Mouse (Mus musculus): Measurements from ENCODE around the gene D330020A13Rik. TPM values are rescaled to one million over a fixed set of nuclear protein-coding genes. Genes with fewer than 3 reads are reported as not detected.

The D330020A13Rik gene
- polyA plus RNA-seq, 1 experiment from 2014 or later, result not detected

DNA sequence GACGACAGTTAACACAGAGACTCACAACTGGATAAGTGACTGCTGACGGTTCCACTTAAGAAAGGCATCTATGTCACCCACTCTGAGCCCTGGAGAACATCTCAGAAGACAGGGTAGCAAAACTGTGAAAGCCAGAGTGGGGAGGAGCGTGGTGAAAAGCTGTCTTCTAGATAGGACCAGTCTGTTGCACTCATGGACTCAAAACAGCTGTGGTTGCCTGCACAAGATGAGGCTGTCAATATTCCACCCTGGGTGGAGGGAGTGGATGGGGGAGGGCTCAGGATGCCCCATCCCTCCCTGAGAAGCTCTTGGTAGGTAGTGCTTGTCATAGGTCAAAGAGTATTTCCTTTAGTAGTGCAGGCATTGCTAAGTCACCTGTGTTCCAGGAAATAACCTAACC lies 15.6 kb downstream of the D330020A13Rik start:
- 53% methylated on average over 3 of the region's 3 CpGs for WGBS
- Histone ChIP-seq H3K4me3 (replicated peaks; ENCODE audit: low read length) (no peak overlapping the region), H3K4me1 (replicated peaks; ENCODE audit: control insufficient read depth, insufficient read depth, low read length) (no peaks in the 10 kb centered on the region), H3K27me3 (ENCODE audit: control insufficient read depth, insufficient read depth, low read length) (no peaks in the 10 kb centered on the region), H3K36me3 (replicated peaks; ENCODE audit: control insufficient read depth, insufficient read depth) (no peaks in the 10 kb centered on the region), H3K4me2 (replicated peaks) (no peak overlapping the region), H3K9ac (no peak overlapping the region), H3K9me3 (ENCODE audit: control insufficient read depth, low read length) (no peaks in the 10 kb centered on the region), H3K27ac (no peak overlapping the region)
- DNase-seq (ENCODE audit: low spot score), result no peak
- ATAC-seq (ENCODE audit: low FRiP score), result no peak

DNA sequence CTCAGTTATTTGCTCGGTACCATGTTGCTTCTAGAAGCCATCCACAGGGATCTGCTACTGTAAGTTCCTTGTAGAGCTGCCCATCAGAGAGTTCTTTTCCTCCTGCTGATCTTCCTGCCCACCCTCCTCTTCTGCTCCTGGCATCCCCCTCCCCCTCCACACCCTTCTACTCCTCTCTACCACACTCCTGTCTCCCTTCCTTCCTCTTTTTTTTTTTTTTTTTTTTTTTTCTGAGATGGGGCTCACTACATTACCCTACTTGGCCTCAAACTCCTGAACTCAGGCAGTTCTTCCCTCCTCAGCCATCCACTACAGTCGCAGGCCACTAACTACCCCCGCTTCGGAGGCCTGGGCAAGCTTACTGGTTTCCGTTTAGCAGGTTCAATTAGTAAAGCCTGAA lies 18.3 kb downstream of the D330020A13Rik start:
- 85% methylated on average over 5 of the region's 5 CpGs for WGBS
- no peak for DNase-seq (ENCODE audit: low spot score)
- no peaks in the 10 kb centered on the region for H3K27me3 ChIP-seq (ENCODE audit: control insufficient read depth, insufficient read depth, low read length)
- no peaks in the 10 kb centered on the region for H3K36me3 ChIP-seq (replicated peaks; ENCODE audit: control insufficient read depth, insufficient read depth)
- no peak overlapping the region for H3K9ac ChIP-seq
- no peak for ATAC-seq (ENCODE audit: low FRiP score)
- no peak overlapping the region for H3K27ac ChIP-seq
- H3K4me2 ChIP-seq (replicated peaks), result no peak overlapping the region
- no peaks in the 10 kb centered on the region for H3K4me1 ChIP-seq (replicated peaks; ENCODE audit: control insufficient read depth, insufficient read depth, low read length)
- H3K4me3 ChIP-seq (replicated peaks; ENCODE audit: low read length), result no peak overlapping the region
- no peaks in the 10 kb centered on the region for H3K9me3 ChIP-seq (ENCODE audit: control insufficient read depth, low read length)

DNA sequence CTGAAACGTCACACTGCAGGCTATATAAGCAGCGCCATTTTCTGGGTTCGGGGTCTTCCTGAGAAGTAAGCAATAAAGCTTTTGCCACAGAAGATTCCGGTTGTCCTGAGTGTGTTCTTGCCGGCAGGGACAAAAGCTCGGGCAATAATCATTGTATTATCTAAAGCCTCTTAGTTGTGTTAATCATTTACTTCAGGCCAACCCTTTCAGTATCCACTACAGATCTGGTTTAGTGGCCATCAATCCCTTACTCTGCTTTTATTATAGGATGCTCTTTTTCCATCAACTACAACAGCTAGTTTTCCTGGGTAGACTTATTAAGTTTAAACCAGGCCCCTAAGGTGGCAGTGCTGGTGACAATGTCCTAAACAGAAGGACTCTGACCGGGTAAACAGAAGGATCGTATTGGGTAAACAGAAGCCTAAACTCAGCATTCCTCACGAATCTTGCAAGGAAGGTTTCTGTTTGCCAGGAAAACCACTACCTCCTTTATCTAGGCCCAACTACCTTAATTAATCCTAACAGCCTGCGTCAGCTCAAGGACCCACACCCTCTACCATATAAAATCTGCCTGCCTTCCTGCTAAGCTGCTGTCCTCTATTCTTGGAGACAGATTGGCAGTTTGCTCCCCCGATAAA lies 24.3 kb downstream of the D330020A13Rik start:
- no peaks in the 10 kb centered on the region for H3K4me1 ChIP-seq (replicated peaks; ENCODE audit: control insufficient read depth, insufficient read depth, low read length)
- no peak overlapping the region for H3K4me3 ChIP-seq (replicated peaks; ENCODE audit: low read length)
- H3K36me3 ChIP-seq (replicated peaks; ENCODE audit: control insufficient read depth, insufficient read depth), result no peaks in the 10 kb centered on the region
- H3K9me3 ChIP-seq (ENCODE audit: control insufficient read depth, low read length), result no peaks in the 10 kb centered on the region
- H3K27me3 ChIP-seq (ENCODE audit: control insufficient read depth, insufficient read depth, low read length), result no peaks in the 10 kb centered on the region
- no peak overlapping the region for H3K4me2 ChIP-seq (replicated peaks)
- no peak for DNase-seq (ENCODE audit: low spot score)
- no peak overlapping the region for H3K27ac ChIP-seq
- 71% methylated on average over 11 of the region's 11 CpGs for WGBS
- ATAC-seq (ENCODE audit: low FRiP score), result no peak
- H3K9ac ChIP-seq, result no peak overlapping the region

DNA sequence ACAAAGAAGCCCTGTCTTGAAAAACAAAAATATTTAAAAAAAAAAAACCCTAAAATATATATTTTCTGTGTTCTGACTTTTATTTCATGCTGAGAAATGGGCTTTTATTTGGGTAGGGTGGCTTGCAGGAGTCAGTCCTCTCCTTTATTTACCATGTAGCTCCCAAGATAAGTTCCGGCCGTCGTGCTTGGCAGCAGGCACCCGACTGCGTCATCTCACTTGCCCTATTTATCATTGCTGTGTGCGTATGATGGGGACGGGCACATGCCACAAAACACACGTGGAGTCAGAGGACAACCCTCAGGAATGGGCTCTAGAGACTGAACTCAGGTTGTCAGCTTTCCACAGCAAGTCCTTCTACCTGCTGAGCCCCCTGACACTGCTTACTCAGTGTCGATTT lies 25.0 kb downstream of the D330020A13Rik start:
- Histone ChIP-seq H3K27ac (no peak overlapping the region), H3K4me1 (replicated peaks; ENCODE audit: control insufficient read depth, insufficient read depth, low read length) (no peaks in the 10 kb centered on the region), H3K27me3 (ENCODE audit: control insufficient read depth, insufficient read depth, low read length) (no peaks in the 10 kb centered on the region), H3K4me2 (replicated peaks) (no peak overlapping the region), H3K9ac (no peak overlapping the region), H3K9me3 (ENCODE audit: control insufficient read depth, low read length) (no peaks in the 10 kb centered on the region), H3K36me3 (replicated peaks; ENCODE audit: control insufficient read depth, insufficient read depth) (no peaks in the 10 kb centered on the region), H3K4me3 (replicated peaks; ENCODE audit: low read length) (no peak overlapping the region)
- DNase-seq (ENCODE audit: low spot score) (no peak), ATAC-seq (ENCODE audit: low FRiP score) (no peak)
- WGBS, result 91% methylated on average over 9 of the region's 9 CpGs

DNA sequence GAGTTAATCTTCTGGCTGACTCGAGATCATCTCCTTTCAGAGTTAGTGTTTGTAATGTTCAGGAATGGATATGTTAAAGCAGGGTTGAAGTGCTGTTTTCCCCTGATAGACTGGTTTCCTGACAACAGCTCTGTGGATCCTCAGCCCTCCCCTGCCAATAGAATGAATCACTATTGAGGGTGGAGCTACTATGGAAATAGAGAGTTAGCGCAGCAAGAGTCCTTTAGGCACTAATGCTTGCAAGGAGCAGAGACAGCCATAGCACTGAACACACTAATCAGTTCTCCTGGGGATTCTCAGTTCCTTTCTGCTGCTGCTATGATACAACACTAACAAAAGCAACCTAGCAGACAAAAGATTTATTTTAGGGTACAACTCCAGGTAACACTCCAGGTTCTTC lies 26.2 kb downstream of the D330020A13Rik start:
- Histone ChIP-seq H3K4me2 (replicated peaks) (no peak overlapping the region), H3K4me3 (replicated peaks; ENCODE audit: low read length) (no peak overlapping the region), H3K9me3 (ENCODE audit: control insufficient read depth, low read length) (no peaks in the 10 kb centered on the region), H3K36me3 (replicated peaks; ENCODE audit: control insufficient read depth, insufficient read depth) (peaks cover 5% of the 10 kb centered on the region; the same call in 1 of the 2 replicates), H3K4me1 (replicated peaks; ENCODE audit: control insufficient read depth, insufficient read depth, low read length) (no peaks in the 10 kb centered on the region), H3K9ac (no peak overlapping the region), H3K27ac (no peak overlapping the region), H3K27me3 (ENCODE audit: control insufficient read depth, insufficient read depth, low read length) (no peaks in the 10 kb centered on the region)
- DNase-seq (ENCODE audit: low spot score) (no peak), ATAC-seq (ENCODE audit: low FRiP score) (no peak)
- WGBS, result 59% methylated on average over 2 of the region's 2 CpGs

DNA sequence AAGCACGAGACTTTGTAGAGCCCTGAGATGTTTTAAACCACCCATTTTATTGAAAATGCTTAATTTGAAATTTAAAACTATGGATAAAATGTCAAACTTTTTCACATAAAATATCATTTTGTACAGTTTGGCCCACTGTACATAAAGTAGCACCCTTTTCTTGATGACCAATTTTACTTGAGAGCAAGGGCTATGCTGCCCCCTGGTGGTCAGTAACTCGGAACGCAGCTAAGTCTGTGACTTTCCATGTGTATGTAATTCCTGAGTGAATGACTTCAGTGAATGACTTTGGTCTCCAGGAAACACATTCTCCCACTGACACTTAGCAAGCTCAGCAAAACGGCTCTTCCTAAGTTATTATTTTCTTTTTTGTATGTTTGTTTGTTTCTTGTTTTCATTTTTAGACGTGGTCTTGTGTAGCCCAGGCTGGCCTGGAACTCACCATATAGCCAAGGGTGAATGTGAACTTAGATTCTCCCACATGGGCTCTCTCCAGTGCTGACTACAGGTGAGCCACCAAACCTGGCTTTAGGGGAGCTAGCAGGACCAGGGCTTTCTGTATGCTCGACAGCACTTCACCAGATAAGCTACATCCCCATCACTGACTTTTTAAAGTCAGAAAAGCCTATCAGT lies 30.2 kb downstream of the D330020A13Rik start:
- H3K4me3 ChIP-seq (replicated peaks; ENCODE audit: low read length), result no peak overlapping the region
- no peak overlapping the region for H3K27ac ChIP-seq
- H3K4me1 ChIP-seq (replicated peaks; ENCODE audit: control insufficient read depth, insufficient read depth, low read length), result no peaks in the 10 kb centered on the region
- no peak overlapping the region for H3K4me2 ChIP-seq (replicated peaks)
- H3K36me3 ChIP-seq (replicated peaks; ENCODE audit: control insufficient read depth, insufficient read depth), result peaks cover 19% of the 10 kb centered on the region
- DNase-seq (ENCODE audit: low spot score), result peak; percentile 85
- H3K27me3 ChIP-seq (ENCODE audit: control insufficient read depth, insufficient read depth, low read length), result no peaks in the 10 kb centered on the region
- H3K9me3 ChIP-seq (ENCODE audit: control insufficient read depth, low read length), result no peaks in the 10 kb centered on the region
- 33% methylated on average over 6 of the region's 6 CpGs for WGBS
- no peak overlapping the region for H3K9ac ChIP-seq
- ATAC-seq (ENCODE audit: low FRiP score), result no peak; the same call in 1 of the 2 replicates

DNA sequence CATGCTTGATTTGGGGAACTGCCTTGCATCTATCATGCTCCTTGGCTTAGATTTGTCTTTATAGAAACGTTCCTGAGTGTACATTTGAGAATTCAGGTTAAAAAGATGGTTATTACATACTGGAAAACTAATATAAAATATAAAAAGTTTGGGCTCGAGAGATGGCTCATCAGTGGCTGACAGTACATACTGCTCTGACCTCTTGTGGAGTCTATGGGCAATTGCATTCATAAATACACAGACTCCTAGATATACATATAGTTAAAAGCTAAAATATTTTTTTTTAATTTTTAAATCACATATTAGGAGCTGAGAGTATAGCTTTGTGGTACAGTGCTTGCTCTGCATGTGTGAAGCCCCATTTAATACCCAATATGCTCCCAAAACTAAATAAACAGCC lies 38.2 kb downstream of the D330020A13Rik start:
- Histone ChIP-seq H3K4me3 (replicated peaks; ENCODE audit: low read length) (no peak overlapping the region), H3K4me1 (replicated peaks; ENCODE audit: control insufficient read depth, insufficient read depth, low read length) (no peaks in the 10 kb centered on the region), H3K9ac (no peak overlapping the region), H3K9me3 (ENCODE audit: control insufficient read depth, low read length) (no peaks in the 10 kb centered on the region), H3K27ac (no peak overlapping the region), H3K27me3 (ENCODE audit: control insufficient read depth, insufficient read depth, low read length) (no peaks in the 10 kb centered on the region), H3K36me3 (replicated peaks; ENCODE audit: control insufficient read depth, insufficient read depth) (peaks cover 61% of the 10 kb centered on the region), H3K4me2 (replicated peaks) (no peak overlapping the region)
- WGBS, result 74% methylated on average over 2 of the region's 2 CpGs
- DNase-seq (ENCODE audit: low spot score) (no peak), ATAC-seq (ENCODE audit: low FRiP score) (no peak)

DNA sequence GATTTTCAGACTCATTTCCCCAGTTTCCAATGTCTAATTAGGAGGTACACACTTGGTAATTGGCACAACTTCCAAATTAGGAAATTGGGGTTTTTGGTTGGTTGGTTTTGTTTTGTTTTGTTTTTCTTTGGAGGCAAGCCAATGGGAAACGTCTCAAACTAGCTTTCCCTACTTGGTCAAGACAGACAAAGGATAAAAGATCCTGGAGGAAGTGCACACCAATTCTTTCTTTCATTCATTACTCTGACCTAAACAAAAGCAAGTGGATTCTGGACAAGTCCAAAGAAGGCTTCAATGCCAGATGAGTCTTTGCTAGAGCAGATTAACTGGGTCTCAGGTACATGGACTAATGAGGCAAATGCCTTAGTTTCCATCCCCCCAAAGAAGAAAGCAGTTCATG lies 49.8 kb downstream of the D330020A13Rik start:
- no peak for ATAC-seq (ENCODE audit: low FRiP score)
- no peak overlapping the region for H3K4me2 ChIP-seq (replicated peaks)
- H3K27me3 ChIP-seq (ENCODE audit: control insufficient read depth, insufficient read depth, low read length), result no peaks in the 10 kb centered on the region
- no peak overlapping the region for H3K27ac ChIP-seq
- DNase-seq (ENCODE audit: low spot score), result no peak
- H3K36me3 ChIP-seq (replicated peaks; ENCODE audit: control insufficient read depth, insufficient read depth), result peaks cover 55% of the 10 kb centered on the region
- WGBS, result 56% methylated on average over 1 of the region's 1 CpGs
- no peaks in the 10 kb centered on the region for H3K4me1 ChIP-seq (replicated peaks; ENCODE audit: control insufficient read depth, insufficient read depth, low read length)
- no peak overlapping the region for H3K4me3 ChIP-seq (replicated peaks; ENCODE audit: low read length)
- no peaks in the 10 kb centered on the region for H3K9me3 ChIP-seq (ENCODE audit: control insufficient read depth, low read length)
- H3K9ac ChIP-seq, result no peak overlapping the region

All from hindbrain, embryonic 14.5 days (tissue).